Mouse (Mus musculus): ENCODE measurements around the gene Znfx1. TPM values are rescaled to one million over a fixed set of nuclear protein-coding genes. Genes with fewer than 3 reads are reported as not detected.

The Znfx1 gene
- total RNA-seq, 1 experiment from 2014 or later = 51.7 TPM

GRCm38 (mm10) chr2:167071641-167072601 lies 9.1 kb upstream of the Znfx1 start:
- peak; percentile 95 for DNase-seq

GRCm38 (mm10) chr2:167071266-167071640 lies 8.4 kb upstream of the Znfx1 start:
- DNase-seq = no peak

GRCm38 (mm10) chr2:167070341-167070740 lies 7.5 kb upstream of the Znfx1 start:
- DNase-seq = no peak

GRCm38 (mm10) chr2:167067575-167067974 lies 4.8 kb upstream of the Znfx1 start:
- DNase-seq = no peak

GRCm38 (mm10) chr2:167066528-167067516 lies 4.0 kb upstream of the Znfx1 start:
- DNase-seq = no peak

GRCm38 (mm10) chr2:167066031-167066430 lies 3.2 kb upstream of the Znfx1 start:
- no peak for DNase-seq

GRCm38 (mm10) chr2:167064601-167065295 lies 1.9 kb upstream of the Znfx1 start:
- DNase-seq = no peak

- DNase-seq = no peak
Measured at GRCm38 (mm10) chr2:167063906-167064496, 1.2 kb upstream of the Znfx1 start.

- DNase-seq = peak; percentile 96
Measured at GRCm38 (mm10) chr2:167062497-167062911, 311 bp downstream of the Znfx1 start.

GRCm38 (mm10) chr2:167061381-167062034 lies 1.3 kb downstream of the Znfx1 start:
- no peak for DNase-seq

- no peak for DNase-seq
Measured at GRCm38 (mm10) chr2:167060761-167061160, 2.1 kb downstream of the Znfx1 start.

- no peak for DNase-seq
Measured at GRCm38 (mm10) chr2:167060360-167060759, 2.5 kb downstream of the Znfx1 start.

- DNase-seq = no peak
Measured at GRCm38 (mm10) chr2:167059960-167060359, 2.9 kb downstream of the Znfx1 start.

GRCm38 (mm10) chr2:167059536-167059935 lies 3.3 kb downstream of the Znfx1 start:
- no peak for DNase-seq

GRCm38 (mm10) chr2:167058814-167059387 lies 3.9 kb downstream of the Znfx1 start:
- DNase-seq = no peak

- DNase-seq = no peak
Measured at GRCm38 (mm10) chr2:167058201-167058600, 4.6 kb downstream of the Znfx1 start.

- no peak for DNase-seq
Measured at GRCm38 (mm10) chr2:167056942-167057323, 5.9 kb downstream of the Znfx1 start.

- no peak for DNase-seq
Measured at GRCm38 (mm10) chr2:167056210-167056941, 6.4 kb downstream of the Znfx1 start.

- no peak for DNase-seq
Measured at GRCm38 (mm10) chr2:167055386-167055785, 7.4 kb downstream of the Znfx1 start.
